Mouse (Mus musculus) brain, embryonic 14.5 days (tissue): ENCODE measurements around the gene Usp7.

Experiments used
- CTCF ChIP-seq: fragments of 200-500 bp; IDR thresholded peaks from 2 replicates; pipeline ENCODE4 v1.5.1; 2012; ENCODE audit warnings: inconsistent platforms, mild to moderate bottlenecking, moderate library complexity, borderline replicate concordance; ENCODE audit not compliant: insufficient read depth, insufficient read length; ENCODE audit errors: extremely low read depth
- POLR2A ChIP-seq: fragments of 200-500 bp; IDR thresholded peaks from 2 replicates; pipeline ENCODE4 v1.6.1; 2012; ENCODE audit warnings: mild to moderate bottlenecking, inconsistent platforms, borderline replicate concordance; ENCODE audit not compliant: poor library complexity, insufficient read depth, insufficient read length, severe bottlenecking; ENCODE audit errors: extremely low read depth

- TF ChIP-seq POLR2A (no peak), CTCF (no peak)
Observed at GRCm38 (mm10) chr16:8737341-8737665, 54.8 kb downstream of the Usp7 start.
